Mouse (Mus musculus): ENCODE data around the gene Fam90a1b. TPM values are rescaled to one million over a fixed set of nuclear protein-coding genes. Genes with fewer than 3 reads are reported as not detected.

Gene Fam90a1b
- polyA plus RNA-seq, 1 experiment from 2014 or later, result not detected

GRCm38 (mm10) chrX:94321036-94321902 is 45.3 kb downstream of the Fam90a1b start:
- TF ChIP-seq CTCF (IDR thresholded peaks at IDR 0.05; ENCODE audit: low read depth), result no peak
- TF ChIP-seq EP300 (IDR thresholded peaks at IDR 0.05; ENCODE audit: low read depth), result no peak
- Histone ChIP-seq H3K9ac (replicated peaks) (no peak overlapping the region), H3K4me3 (ENCODE audit: low read depth, low read length) (no peak overlapping the region), H3K4me2 (ENCODE audit: low read depth, low read length) (no peak overlapping the region), H3K36me3 (replicated peaks; ENCODE audit: insufficient read depth, low read length) (no peaks in the 10 kb centered on the region), H3K9me3 (ENCODE audit: low read length) (no peaks in the 10 kb centered on the region), H3K27me3 (ENCODE audit: insufficient read depth, low read length) (peaks cover 6% of the 10 kb centered on the region; the same call in 1 of the 2 replicates), H3K4me1 (ENCODE audit: insufficient read depth) (no peaks in the 10 kb centered on the region), H3K27ac (ENCODE audit: low read depth) (no peak overlapping the region)
- ATAC-seq (no peak), DNase-seq (no peak)
- 79% methylated on average over 11 of the region's 11 CpGs for WGBS (ENCODE audit: insufficient replicate concordance)

Small RNA genes lying within 50 kb of the gene (microRNA-seq; reads per million reads assigned to microRNA genes)
- not detected for gene Gm44477

Other genes starting within 250 kb of the Fam90a1b start
- 9.0 and 9.8 TPM in 2 replicates for gene Zfx, start 243.1 kb downstream of the Fam90a1b start, polyA plus RNA-seq (2015; fragmentation: Nextera tagmentation; extraction: Ambion mirVana)
- gene Eif2s3x, start 153.9 kb downstream of the Fam90a1b start, polyA plus RNA-seq (2015; fragmentation: Nextera tagmentation; extraction: Ambion mirVana), result 20.8 and 24.0 TPM in 2 replicates
- 3.1 and 4.1 TPM in 2 replicates for gene Klhl15, start 132.2 kb downstream of the Fam90a1b start, polyA plus RNA-seq (2015; fragmentation: Nextera tagmentation; extraction: Ambion mirVana)
- 49.7 and 52.9 TPM in 2 replicates for gene Apoo, start 340 bp upstream of the Fam90a1b start, polyA plus RNA-seq (2015; fragmentation: Nextera tagmentation; extraction: Ambion mirVana)
- gene Maged1, start 175.4 kb upstream of the Fam90a1b start, polyA plus RNA-seq (2015; fragmentation: Nextera tagmentation; extraction: Ambion mirVana), result 67.5 and 67.6 TPM in 2 replicates

Measured in liver, postnatal 0 days (tissue).